Mouse (Mus musculus) heart, embryonic 10.5 days (tissue): ENCODE measurements at regions not wholly inside any gene's neighbourhood (a gene's known extent, or its start where the extent isn't known, plus 50 kb on each side); places are given as distances from the start of the nearest gene placed in this dataset.

Source experiments
- DNase-seq: peaks from one replicate; pipeline ENCODE4 v3.0.0-alpha.2; 2017; ENCODE audit warnings: low spot score
- H3K27ac ChIP-seq: fragments of 300-500 bp; sonication (generic); 2 replicates; pipeline ENCODE4 v1.5.1; 2016; ENCODE audit warnings: mild to moderate bottlenecking
- H3K27me3 ChIP-seq: fragments of 300-500 bp; sonication (generic); 2 replicates; pipeline ENCODE4 v1.6.1; 2016; ENCODE audit warnings: mild to moderate bottlenecking; ENCODE audit not compliant: poor library complexity, insufficient read depth, severe bottlenecking
- H3K36me3 ChIP-seq: fragments of 300-500 bp; sonication (generic); 2 replicates; pipeline ENCODE4 v1.6.1; 2016; ENCODE audit warnings: mild to moderate bottlenecking, moderate library complexity
- H3K4me1 ChIP-seq: fragments of 300-500 bp; sonication (generic); 2 replicates; pipeline ENCODE4 v1.6.1; 2016; ENCODE audit warnings: mild to moderate bottlenecking
- H3K4me3 ChIP-seq: fragments of 300-500 bp; sonication (generic); 2 replicates; pipeline ENCODE4 v1.5.1; 2016; ENCODE audit warnings: mild to moderate bottlenecking, moderate library complexity
- H3K9me3 ChIP-seq: fragments of 300-500 bp; sonication (generic); 2 replicates; pipeline ENCODE4 v1.6.1; 2016; ENCODE audit warnings: mild to moderate bottlenecking, moderate library complexity
- WGBS: fragments of 180-500 bp; shearing (Covaris S2); methylation state at CpG from one replicate; pipeline ENCODE4 v1.1.7; 2016; 5-methylcytosine and 5-hydroxymethylcytosine counted together

DNA sequence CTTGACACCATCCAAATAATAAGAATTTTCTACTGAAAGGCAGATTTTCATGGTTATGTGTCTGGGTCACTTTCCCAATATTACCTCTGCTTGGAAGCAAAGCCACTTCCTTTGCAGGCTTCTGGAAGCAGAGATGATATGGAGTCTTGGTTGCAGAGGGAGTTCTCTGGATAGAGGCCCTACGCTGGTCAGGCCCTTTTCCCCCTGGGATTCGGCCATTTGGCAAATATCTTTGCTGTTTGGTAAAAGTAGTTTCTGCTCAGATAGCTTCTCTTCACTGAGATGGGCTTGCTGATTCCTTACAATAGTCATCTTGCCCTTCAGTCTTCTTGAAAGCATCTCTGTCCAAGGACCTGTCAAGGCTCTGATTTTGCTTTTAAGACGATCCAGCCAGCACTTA, 98.2 kb upstream of the Fyn start:
- WGBS = 73% methylated on average over 3 of the region's 3 CpGs
- H3K4me1 ChIP-seq = peaks cover 10% of the 10 kb centered on the region
- no peak overlapping the region for H3K4me3 ChIP-seq
- H3K9me3 ChIP-seq = no peaks in the 10 kb centered on the region
- H3K27ac ChIP-seq = no peak overlapping the region
- H3K27me3 ChIP-seq = no peaks in the 10 kb centered on the region
- peak; percentile 39 for DNase-seq
- no peaks in the 10 kb centered on the region for H3K36me3 ChIP-seq

DNA sequence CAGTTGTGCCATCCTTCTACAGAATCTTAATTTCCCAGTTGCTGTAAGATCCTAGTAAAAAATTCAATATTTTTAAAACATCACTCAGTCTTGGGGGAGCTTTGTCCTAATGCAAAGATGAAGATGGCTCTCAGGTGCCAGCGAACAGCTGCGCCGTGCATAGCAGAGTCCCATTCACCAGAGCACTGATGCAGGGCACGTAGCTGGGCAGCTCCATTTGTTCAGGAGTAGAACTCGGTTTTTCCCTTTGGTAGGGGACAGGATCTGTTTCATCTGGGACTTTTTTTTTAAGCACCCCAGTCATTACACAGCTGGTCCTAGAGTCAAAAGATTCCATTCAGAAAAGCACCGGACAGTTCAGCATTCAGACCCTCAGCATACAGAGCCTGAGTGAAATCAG, 101.4 kb upstream of the Fyn start:
- no peaks in the 10 kb centered on the region for H3K9me3 ChIP-seq
- no peak for DNase-seq
- no peaks in the 10 kb centered on the region for H3K27me3 ChIP-seq
- 90% methylated on average over 6 of the region's 6 CpGs for WGBS
- H3K4me3 ChIP-seq = no peak overlapping the region
- no peaks in the 10 kb centered on the region for H3K36me3 ChIP-seq
- H3K27ac ChIP-seq = peak overlapping the region; percentile 64; the same call in 1 of the 2 replicates
- H3K4me1 ChIP-seq = peaks cover 19% of the 10 kb centered on the region

DNA sequence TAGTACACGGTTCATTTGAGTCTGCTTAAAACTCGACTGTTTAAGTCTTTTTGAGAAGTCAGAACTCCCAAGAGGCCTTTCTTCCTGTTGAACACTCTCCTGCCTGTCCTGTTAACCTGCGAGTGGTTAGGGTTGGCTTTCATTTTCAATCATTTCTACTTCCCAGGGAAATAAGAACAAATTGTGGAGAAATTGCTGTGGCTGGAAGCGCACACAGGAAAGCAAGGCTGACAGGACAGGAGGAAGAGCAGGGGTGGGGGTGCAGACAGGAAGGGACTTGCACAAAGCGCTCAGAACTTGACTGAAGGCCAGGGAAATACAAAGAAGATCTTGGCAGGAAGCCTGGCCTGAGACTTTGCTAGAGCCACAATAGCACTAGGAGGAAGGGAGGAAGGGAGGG, 102.2 kb upstream of the Fyn start:
- H3K27ac ChIP-seq = peak overlapping the region; percentile 64; the same call in 1 of the 2 replicates
- no peak overlapping the region for H3K4me3 ChIP-seq
- no peaks in the 10 kb centered on the region for H3K27me3 ChIP-seq
- H3K36me3 ChIP-seq = no peaks in the 10 kb centered on the region
- no peaks in the 10 kb centered on the region for H3K9me3 ChIP-seq
- H3K4me1 ChIP-seq = peaks cover 26% of the 10 kb centered on the region
- 59% methylated on average over 5 of the region's 5 CpGs for WGBS
- DNase-seq = no peak

DNA sequence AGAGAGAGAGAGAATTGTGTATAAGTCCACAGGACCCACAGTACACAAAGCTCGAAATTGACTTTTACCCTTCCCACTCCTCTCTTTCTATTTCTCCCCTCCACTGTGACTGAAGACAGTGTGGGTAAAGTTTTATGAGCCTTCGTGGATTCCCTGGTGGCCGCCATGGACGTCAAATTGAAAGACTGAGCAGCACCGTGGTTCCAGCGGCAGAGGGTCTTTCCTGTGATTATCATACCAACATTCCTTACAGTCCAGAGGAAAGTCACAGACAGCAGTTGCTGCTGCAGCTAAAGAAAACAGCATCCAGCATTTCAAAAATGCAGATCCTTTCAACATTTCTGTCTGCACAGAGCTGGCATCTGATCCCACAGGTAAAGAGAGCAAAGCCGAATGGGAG, 98.9 kb upstream of the Ccn6 start:
- Histone ChIP-seq H3K9me3 (no peaks in the 10 kb centered on the region), H3K36me3 (no peaks in the 10 kb centered on the region), H3K27me3 (no peaks in the 10 kb centered on the region), H3K27ac (peak overlapping the region; percentile 52; the same call in 1 of the 2 replicates), H3K4me3 (peak overlapping the region; percentile 5; the same call in 1 of the 2 replicates), H3K4me1 (peaks cover 27% of the 10 kb centered on the region)
- DNase-seq = no peak
- 29% methylated on average over 7 of the region's 7 CpGs for WGBS

DNA sequence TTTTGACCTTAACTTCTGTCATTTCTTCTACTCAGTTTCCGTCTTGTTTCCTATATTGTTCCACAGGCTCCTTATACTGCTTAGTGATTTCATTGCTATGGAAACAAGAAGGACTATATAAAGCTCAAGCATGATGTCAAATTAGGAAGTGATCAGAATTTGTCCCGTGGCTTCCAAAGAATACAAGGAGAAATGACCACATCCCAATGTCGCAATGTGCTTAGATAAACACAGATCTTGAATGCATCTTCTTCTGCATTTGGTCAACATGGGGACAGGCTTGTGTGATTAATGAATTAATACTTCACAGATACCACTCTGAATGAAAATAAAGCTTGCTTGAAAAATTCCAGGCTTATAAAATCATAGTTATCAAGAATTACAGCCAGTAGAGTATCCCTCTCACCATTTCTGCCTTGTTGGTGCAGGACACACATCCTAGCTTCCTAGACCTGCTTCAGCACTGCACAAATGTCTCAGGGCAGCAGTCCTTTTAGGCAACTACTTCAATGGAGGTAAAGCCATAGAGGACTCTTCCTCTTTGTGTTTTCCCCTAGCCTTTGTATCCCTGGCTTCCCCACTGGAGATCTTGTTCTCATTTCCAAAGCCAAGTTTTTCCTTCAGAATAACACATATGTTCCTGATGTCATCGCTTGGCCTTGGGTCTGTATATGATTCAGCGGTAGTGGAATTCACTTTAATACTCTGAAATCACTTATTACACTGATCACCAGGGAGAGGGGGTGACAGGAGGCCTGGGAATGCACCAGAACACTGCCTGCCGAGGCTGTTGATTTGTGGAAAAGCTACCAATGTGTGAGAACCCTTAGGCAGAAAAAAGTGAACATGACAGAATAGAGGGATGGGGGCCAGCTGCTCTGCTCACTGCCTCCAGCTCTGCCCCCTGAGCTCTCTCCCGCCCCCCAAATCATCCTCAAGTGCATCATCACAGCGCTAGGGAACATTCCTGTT, 97.9 kb upstream of the Ccn6 start:
- Histone ChIP-seq H3K27ac (no peak overlapping the region), H3K27me3 (no peaks in the 10 kb centered on the region), H3K4me1 (peaks cover 25% of the 10 kb centered on the region), H3K4me3 (no peak overlapping the region), H3K9me3 (no peaks in the 10 kb centered on the region), H3K36me3 (no peaks in the 10 kb centered on the region)
- 72% methylated on average over 8 of the region's 8 CpGs for WGBS
- DNase-seq = peak; percentile 73

DNA sequence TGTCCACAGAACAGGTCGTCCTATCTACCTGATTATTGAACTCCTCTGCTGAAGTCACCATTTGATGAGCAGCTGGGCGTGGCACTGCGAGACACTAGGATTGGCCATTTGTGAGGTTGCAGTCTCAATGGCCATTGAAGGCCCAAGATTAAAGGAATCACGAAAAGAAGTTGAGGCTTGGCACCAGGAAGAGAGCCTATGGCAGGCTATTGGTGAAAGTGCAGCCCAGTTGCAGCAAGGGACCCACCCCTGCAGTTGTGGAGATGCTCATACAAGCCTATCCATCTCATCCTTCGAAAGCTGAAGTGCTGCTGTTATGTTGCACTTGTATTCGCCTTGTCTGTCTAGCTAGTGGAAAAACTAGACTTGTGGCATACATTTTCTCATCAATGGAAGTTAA, 96.5 kb upstream of the Ccn6 start:
- H3K4me3 ChIP-seq = no peak overlapping the region
- H3K36me3 ChIP-seq = no peaks in the 10 kb centered on the region
- peak; percentile 48 for DNase-seq
- 81% methylated on average over 6 of the region's 6 CpGs for WGBS
- no peak overlapping the region for H3K27ac ChIP-seq
- H3K4me1 ChIP-seq = peaks cover 20% of the 10 kb centered on the region
- H3K27me3 ChIP-seq = no peaks in the 10 kb centered on the region
- H3K9me3 ChIP-seq = no peaks in the 10 kb centered on the region

DNA sequence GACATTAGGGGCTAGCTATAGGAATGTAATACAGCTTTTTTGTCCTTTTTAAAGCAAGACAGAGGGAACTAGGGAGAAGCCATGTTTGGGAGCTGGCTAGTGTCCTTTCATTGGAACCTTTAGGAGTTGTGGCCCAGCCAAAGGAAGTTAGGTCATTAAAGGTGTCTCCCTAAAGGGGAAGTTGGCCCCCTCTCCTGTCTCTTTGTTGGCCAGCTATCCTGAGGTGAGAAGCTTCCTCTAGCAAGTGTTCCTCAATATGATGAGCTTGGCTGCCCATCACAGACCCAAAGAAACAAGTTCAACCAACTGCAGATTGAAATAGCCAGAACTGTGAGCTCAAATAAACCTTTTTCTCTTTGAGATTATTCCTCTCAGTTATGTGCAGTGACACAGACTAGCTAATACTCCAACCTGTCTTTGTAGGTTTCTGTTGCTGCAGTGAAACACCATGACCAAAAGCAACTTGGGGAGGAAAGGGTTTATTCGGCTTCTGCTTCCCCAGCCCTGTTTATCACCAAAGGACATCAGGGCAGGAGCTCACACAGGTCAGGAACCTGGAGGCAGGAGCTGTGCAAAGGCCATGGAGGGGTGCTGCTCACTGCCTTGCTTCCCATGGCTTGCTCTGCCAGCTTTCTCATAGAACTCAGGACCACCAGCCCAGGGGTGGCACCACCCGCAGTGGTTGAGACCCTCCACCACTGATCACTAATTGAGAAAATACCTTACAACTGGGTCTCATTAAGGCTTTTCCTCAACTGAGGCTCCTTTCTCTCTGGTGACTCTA, 94.0 kb upstream of the Ccn6 start:
- Histone ChIP-seq H3K27me3 (no peaks in the 10 kb centered on the region), H3K9me3 (no peaks in the 10 kb centered on the region), H3K27ac (no peak overlapping the region), H3K4me1 (peaks cover 11% of the 10 kb centered on the region), H3K4me3 (no peak overlapping the region), H3K36me3 (no peaks in the 10 kb centered on the region)
- peak; percentile 60 for DNase-seq
- 90% methylated on average over 2 of the region's 2 CpGs for WGBS

DNA sequence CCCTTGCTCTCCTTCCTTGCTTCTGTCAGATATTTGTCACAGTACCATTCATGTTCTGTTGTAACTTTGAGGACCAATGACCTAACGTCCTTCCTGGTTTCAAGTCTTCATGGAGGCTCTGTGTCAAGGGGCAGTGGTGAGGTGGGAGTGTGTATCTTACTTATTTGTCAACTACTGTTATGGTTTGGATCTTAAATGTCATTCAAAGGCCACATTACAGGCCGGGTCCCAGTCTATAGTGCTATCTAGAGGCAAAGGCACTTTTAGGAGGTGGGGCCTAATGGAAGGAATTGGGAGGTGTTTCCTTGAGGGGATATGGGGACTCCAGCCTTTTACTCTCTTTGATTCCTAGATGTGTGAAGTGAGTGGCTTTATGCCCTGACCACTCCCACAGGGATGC, 91.0 kb upstream of the Ccn6 start:
- no peaks in the 10 kb centered on the region for H3K4me1 ChIP-seq
- H3K36me3 ChIP-seq = no peaks in the 10 kb centered on the region
- peak; percentile 3 for DNase-seq
- no peak overlapping the region for H3K4me3 ChIP-seq
- H3K9me3 ChIP-seq = no peaks in the 10 kb centered on the region
- 80% methylated on average over 2 of the region's 2 CpGs for WGBS
- no peaks in the 10 kb centered on the region for H3K27me3 ChIP-seq
- no peak overlapping the region for H3K27ac ChIP-seq

DNA sequence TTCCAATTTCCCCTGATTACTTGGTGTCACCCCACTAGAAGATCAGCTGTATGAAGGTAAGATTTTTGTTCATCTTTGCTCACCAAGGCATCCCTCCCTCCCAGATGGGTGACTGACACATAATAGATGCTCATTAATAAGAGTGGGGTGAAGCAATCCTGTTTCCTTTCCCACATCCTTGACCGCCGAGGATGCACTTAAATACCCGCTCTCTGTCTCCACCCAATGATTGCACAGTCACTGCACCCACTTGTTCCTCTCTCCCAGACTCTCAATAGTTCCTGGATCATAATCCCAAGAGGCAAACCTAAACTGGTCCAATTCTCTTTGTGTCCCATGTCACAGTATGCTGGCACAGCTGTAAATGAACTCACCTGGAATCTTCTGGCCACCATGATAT, 86.4 kb upstream of the Ccn6 start:
- H3K27me3 ChIP-seq = no peaks in the 10 kb centered on the region
- WGBS = 76% methylated on average over 3 of the region's 3 CpGs
- peak; percentile 66 for DNase-seq
- H3K9me3 ChIP-seq = no peaks in the 10 kb centered on the region
- H3K36me3 ChIP-seq = no peaks in the 10 kb centered on the region
- no peak overlapping the region for H3K27ac ChIP-seq
- peaks cover under 1% of the 10 kb centered on the region; the same call in 1 of the 2 replicates for H3K4me1 ChIP-seq
- H3K4me3 ChIP-seq = no peak overlapping the region

DNA sequence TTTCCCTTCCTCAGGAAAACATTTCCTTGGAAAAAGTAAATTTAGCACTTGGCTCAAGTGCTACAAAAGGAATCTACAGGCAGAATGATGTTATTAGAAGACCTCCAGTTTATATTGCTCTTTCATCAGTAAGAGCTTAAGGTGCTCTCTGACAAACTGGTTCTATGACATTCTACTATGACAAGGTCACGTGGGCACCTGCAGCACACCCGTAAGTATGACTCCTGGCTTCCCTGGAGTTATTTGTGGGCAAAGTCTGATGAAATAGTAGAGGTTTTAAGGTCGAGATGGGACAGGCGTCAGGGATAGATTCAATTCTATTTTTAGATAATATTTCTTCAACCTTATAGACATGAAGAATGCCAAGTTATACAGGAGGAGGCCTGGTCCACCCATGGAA, 84.9 kb upstream of the Ccn6 start:
- Histone ChIP-seq H3K36me3 (no peaks in the 10 kb centered on the region), H3K27ac (no peak overlapping the region), H3K27me3 (no peaks in the 10 kb centered on the region), H3K9me3 (no peaks in the 10 kb centered on the region), H3K4me3 (no peak overlapping the region), H3K4me1 (peaks cover 8% of the 10 kb centered on the region; the same call in 1 of the 2 replicates)
- peak; percentile 16 for DNase-seq
- WGBS = 79% methylated on average over 4 of the region's 4 CpGs

DNA sequence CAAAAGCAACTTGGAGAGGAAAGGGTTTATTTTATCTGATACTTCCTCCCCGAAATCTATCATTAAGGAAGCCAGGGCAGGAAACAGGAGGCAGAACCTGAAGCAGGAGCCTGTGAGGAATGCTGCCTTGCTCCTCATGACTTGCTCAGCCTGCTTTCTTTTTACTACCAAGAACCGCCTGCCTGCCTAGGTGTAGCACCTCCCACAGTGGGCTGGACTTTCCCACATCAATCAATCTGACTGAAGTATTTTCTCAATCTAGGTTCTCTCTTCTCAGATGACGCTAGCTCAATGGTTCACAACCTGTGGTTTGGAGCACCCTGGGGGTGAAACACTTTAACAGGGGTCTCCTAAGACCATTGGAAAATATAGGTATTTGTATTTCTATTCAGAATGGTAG, 83.4 kb upstream of the Ccn6 start:
- 47% methylated on average over 3 of the region's 3 CpGs for WGBS
- H3K4me1 ChIP-seq = peaks cover 8% of the 10 kb centered on the region; the same call in 1 of the 2 replicates
- DNase-seq = peak; percentile 43
- no peaks in the 10 kb centered on the region for H3K36me3 ChIP-seq
- H3K27ac ChIP-seq = no peak overlapping the region
- no peaks in the 10 kb centered on the region for H3K9me3 ChIP-seq
- no peaks in the 10 kb centered on the region for H3K27me3 ChIP-seq
- no peak overlapping the region for H3K4me3 ChIP-seq

DNA sequence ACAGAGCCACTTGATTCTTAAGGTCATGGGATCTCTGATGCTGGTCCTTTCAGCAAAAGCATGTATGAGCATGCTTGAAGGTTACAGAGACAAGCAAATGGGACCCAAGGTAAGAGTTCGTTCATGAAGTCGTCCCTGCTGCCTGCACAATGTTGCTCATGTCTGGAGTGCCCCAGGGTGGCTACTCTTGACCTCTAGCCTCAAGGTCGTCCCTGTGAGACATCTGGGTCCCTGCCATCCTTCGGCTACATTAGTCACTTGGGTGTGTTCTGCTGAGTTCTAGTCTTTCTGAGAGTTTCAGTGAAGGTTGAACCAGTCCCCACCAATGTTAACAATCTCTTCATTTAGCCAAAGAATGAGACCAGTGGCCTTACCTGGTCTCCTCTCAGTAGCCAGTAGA, 81.5 kb upstream of the Ccn6 start:
- peak; percentile 65 for DNase-seq
- H3K27ac ChIP-seq = no peak overlapping the region
- peaks cover 11% of the 10 kb centered on the region for H3K4me1 ChIP-seq
- no peaks in the 10 kb centered on the region for H3K36me3 ChIP-seq
- no peaks in the 10 kb centered on the region for H3K9me3 ChIP-seq
- H3K27me3 ChIP-seq = no peaks in the 10 kb centered on the region
- 68% methylated on average over 4 of the region's 4 CpGs for WGBS
- H3K4me3 ChIP-seq = no peak overlapping the region

DNA sequence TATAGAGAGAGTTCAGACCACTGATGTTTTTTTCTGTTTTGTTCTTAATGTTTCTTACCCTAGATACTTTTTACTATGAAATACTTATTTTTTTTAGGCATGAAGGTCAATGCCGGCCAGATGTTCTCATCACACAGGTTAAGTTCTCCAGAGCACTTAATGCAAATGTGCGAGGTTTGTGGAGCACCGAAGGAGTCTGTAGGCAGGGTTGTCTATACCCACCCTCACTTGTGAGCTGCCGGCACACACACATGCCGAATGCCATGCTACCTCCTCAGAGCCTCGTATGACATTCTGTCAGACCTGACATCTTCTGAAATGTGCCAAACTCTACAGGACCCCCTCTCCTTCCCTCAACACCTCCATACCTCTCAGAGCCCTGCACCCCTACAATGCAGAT, 80.5 kb upstream of the Ccn6 start:
- Histone ChIP-seq H3K4me1 (peaks cover 18% of the 10 kb centered on the region), H3K27ac (no peak overlapping the region), H3K9me3 (no peaks in the 10 kb centered on the region), H3K27me3 (no peaks in the 10 kb centered on the region), H3K36me3 (no peaks in the 10 kb centered on the region), H3K4me3 (no peak overlapping the region)
- DNase-seq = peak; percentile 61
- WGBS = 84% methylated on average over 6 of the region's 6 CpGs
